Mouse (Mus musculus): Measurements from ENCODE around the gene Serinc3. TPM values are rescaled to one million over a fixed set of nuclear protein-coding genes. Genes with fewer than 3 reads are reported as not detected.

Gene Serinc3
- polyA plus RNA-seq, 1 experiment, result 368 TPM

GRCm38 (mm10) chr2:163590211-163590610 is 54.7 kb downstream of the Serinc3 start:
- WGBS, result 55% methylated on average over 12 of the region's 12 CpGs
- TF ChIP-seq POLR2A (IDR thresholded peaks at IDR 0.05; ENCODE audit: borderline replicate concordance, extremely low read depth, low read depth, low read length) (no peak), CTCF (IDR thresholded peaks at IDR 0.05; ENCODE audit: insufficient read depth, low read length) (no peak)
- DNase-seq, result no peak
- H3K4me1 ChIP-seq (ENCODE audit: control insufficient read depth, insufficient read depth, low read length), result peaks cover 8% of the 10 kb centered on the region
- H3K4me3 ChIP-seq (replicated peaks; ENCODE audit: extremely low read depth, low read depth, low read length), result no peak overlapping the region

GRCm38 (mm10) chr2:163587506-163587905 is 57.4 kb downstream of the Serinc3 start:
- H3K4me1 ChIP-seq (ENCODE audit: control insufficient read depth, insufficient read depth, low read length), result peaks cover 3% of the 10 kb centered on the region; the same call in 1 of the 2 replicates
- TF ChIP-seq CTCF (IDR thresholded peaks at IDR 0.05; ENCODE audit: insufficient read depth, low read length) (no peak), POLR2A (IDR thresholded peaks at IDR 0.05; ENCODE audit: borderline replicate concordance, extremely low read depth, low read depth, low read length) (no peak)
- 56% methylated on average over 5 of the region's 5 CpGs for WGBS
- no peak overlapping the region for H3K4me3 ChIP-seq (replicated peaks; ENCODE audit: extremely low read depth, low read depth, low read length)
- DNase-seq, result no peak

- WGBS, result 33% methylated on average over 19 of the region's 19 CpGs
- H3K4me3 ChIP-seq (replicated peaks; ENCODE audit: extremely low read depth, low read depth, low read length), result no peak overlapping the region
- DNase-seq, result peak; percentile 46
- H3K4me1 ChIP-seq (ENCODE audit: control insufficient read depth, insufficient read depth, low read length), result peaks cover 3% of the 10 kb centered on the region; the same call in 1 of the 2 replicates
- no peak for TF ChIP-seq POLR2A (IDR thresholded peaks at IDR 0.05; ENCODE audit: borderline replicate concordance, extremely low read depth, low read depth, low read length)
- peak; percentile 80 for TF ChIP-seq CTCF (IDR thresholded peaks at IDR 0.05; ENCODE audit: insufficient read depth, low read length)
These were observed 58.3 kb downstream of the Serinc3 start for GRCm38 (mm10) chr2:163586384-163587261.

- Histone ChIP-seq H3K4me3 (replicated peaks; ENCODE audit: extremely low read depth, low read depth, low read length) (no peak overlapping the region), H3K4me1 (ENCODE audit: control insufficient read depth, insufficient read depth, low read length) (no peaks in the 10 kb centered on the region)
- WGBS, result 73% methylated on average over 10 of the region's 10 CpGs
- TF ChIP-seq CTCF (IDR thresholded peaks at IDR 0.05; ENCODE audit: insufficient read depth, low read length) (no peak), POLR2A (IDR thresholded peaks at IDR 0.05; ENCODE audit: borderline replicate concordance, extremely low read depth, low read depth, low read length) (no peak)
- DNase-seq, result no peak
These were observed 60.9 kb downstream of the Serinc3 start for GRCm38 (mm10) chr2:163584088-163584426.

GRCm38 (mm10) chr2:163583226-163584087 is 61.5 kb downstream of the Serinc3 start:
- 88% methylated on average over 10 of the region's 10 CpGs for WGBS
- TF ChIP-seq CTCF (IDR thresholded peaks at IDR 0.05; ENCODE audit: insufficient read depth, low read length) (no peak), POLR2A (IDR thresholded peaks at IDR 0.05; ENCODE audit: borderline replicate concordance, extremely low read depth, low read depth, low read length) (no peak)
- DNase-seq, result no peak
- no peaks in the 10 kb centered on the region for H3K4me1 ChIP-seq (ENCODE audit: control insufficient read depth, insufficient read depth, low read length)
- H3K4me3 ChIP-seq (replicated peaks; ENCODE audit: extremely low read depth, low read depth, low read length), result no peak overlapping the region

GRCm38 (mm10) chr2:163580069-163580945 is 64.6 kb downstream of the Serinc3 start:
- no peak overlapping the region for H3K4me3 ChIP-seq (replicated peaks; ENCODE audit: extremely low read depth, low read depth, low read length)
- H3K4me1 ChIP-seq (ENCODE audit: control insufficient read depth, insufficient read depth, low read length), result no peaks in the 10 kb centered on the region
- no peak for DNase-seq
- 62% methylated on average over 13 of the region's 13 CpGs for WGBS
- no peak for TF ChIP-seq CTCF (IDR thresholded peaks at IDR 0.05; ENCODE audit: insufficient read depth, low read length)

- Histone ChIP-seq H3K4me1 (ENCODE audit: control insufficient read depth, insufficient read depth, low read length) (no peaks in the 10 kb centered on the region), H3K4me3 (replicated peaks; ENCODE audit: extremely low read depth, low read depth, low read length) (no peak overlapping the region)
- TF ChIP-seq CTCF (IDR thresholded peaks at IDR 0.05; ENCODE audit: insufficient read depth, low read length), result no peak
- no peak for TF ChIP-seq POLR2A (IDR thresholded peaks at IDR 0.05; ENCODE audit: borderline replicate concordance, extremely low read depth, low read depth, low read length)
- DNase-seq, result no peak
- 92% methylated on average over 2 of the region's 2 CpGs for WGBS
These were observed 66.9 kb downstream of the Serinc3 start for GRCm38 (mm10) chr2:163577986-163578385.

GRCm38 (mm10) chr2:163575248-163575647 is 69.7 kb downstream of the Serinc3 start:
- no peak overlapping the region for H3K4me3 ChIP-seq (replicated peaks; ENCODE audit: extremely low read depth, low read depth, low read length)

GRCm38 (mm10) chr2:163574321-163574720 is 70.6 kb downstream of the Serinc3 start:
- DNase-seq, result no peak
- no peak for TF ChIP-seq CTCF (IDR thresholded peaks at IDR 0.05; ENCODE audit: insufficient read depth, low read length)
- no peak for TF ChIP-seq POLR2A (IDR thresholded peaks at IDR 0.05; ENCODE audit: borderline replicate concordance, extremely low read depth, low read depth, low read length)
- Histone ChIP-seq H3K4me3 (replicated peaks; ENCODE audit: extremely low read depth, low read depth, low read length) (no peak overlapping the region), H3K4me1 (ENCODE audit: control insufficient read depth, insufficient read depth, low read length) (no peaks in the 10 kb centered on the region)
- 78% methylated on average over 3 of the region's 3 CpGs for WGBS

More at GRCm38 (mm10) chr2:163575248-163575647, 69.7 kb downstream of the Serinc3 start:
- WGBS, result 29% methylated on average over 11 of the region's 11 CpGs
- TF ChIP-seq CTCF (IDR thresholded peaks at IDR 0.05; ENCODE audit: insufficient read depth, low read length) (no peak), POLR2A (IDR thresholded peaks at IDR 0.05; ENCODE audit: borderline replicate concordance, extremely low read depth, low read depth, low read length) (no peak)
- no peaks in the 10 kb centered on the region for H3K4me1 ChIP-seq (ENCODE audit: control insufficient read depth, insufficient read depth, low read length)
- no peak for DNase-seq

Other genes starting within 250 kb of the Serinc3 start
- gene Jph2, start 247.1 kb downstream of the Serinc3 start, polyA plus RNA-seq (2012; rRNA removed), result 32.3 and 38.4 TPM in 2 replicates
- gene Oser1, start 220.4 kb downstream of the Serinc3 start, polyA plus RNA-seq (2012; rRNA removed), result 9.2 and 17.2 TPM in 2 replicates
- gene Gdap1l1, start 206.7 kb downstream of the Serinc3 start, polyA plus RNA-seq (2012; rRNA removed), result 0.19 and 0.22 TPM in 2 replicates
- gene Fitm2, start 172.5 kb downstream of the Serinc3 start, polyA plus RNA-seq (2012; rRNA removed), result 20.4 and 24.1 TPM in 2 replicates
- gene R3hdml, start 152.8 kb downstream of the Serinc3 start, polyA plus RNA-seq (2012; rRNA removed), result not detected in 2 replicates
- 0.67 and 2.3 TPM in 2 replicates for gene Hnf4a, start 138.3 kb downstream of the Serinc3 start, polyA plus RNA-seq (2012; rRNA removed)
- 23.4 and 25.8 TPM in 2 replicates for gene Ttpal, start 42.8 kb downstream of the Serinc3 start, polyA plus RNA-seq (2012; rRNA removed)
- gene Pkig, start 13.3 kb upstream of the Serinc3 start, polyA plus RNA-seq (2012; rRNA removed), result 167 and 180 TPM in 2 replicates
- 2.4 and 105 TPM in 2 replicates for gene Ada, start 105.1 kb upstream of the Serinc3 start, polyA plus RNA-seq (2012; rRNA removed)
- gene Ccn5, start 175.7 kb upstream of the Serinc3 start, polyA plus RNA-seq (2012; rRNA removed), result 71.4 and 97.6 TPM in 2 replicates
- not detected in 2 replicates for gene Kcnk15, start 208.5 kb upstream of the Serinc3 start, polyA plus RNA-seq (2012; rRNA removed)